Mouse (Mus musculus) midbrain, embryonic 14.5 days (tissue): ENCODE results near the gene Pigu. TPM values are rescaled to one million over a fixed set of nuclear protein-coding genes. Genes with fewer than 3 reads are reported as not detected.

ENCODE experiments used
- ATAC-seq: fragments of 200-750 bp; cut with Nextera tagmentation; 2 replicates; pipeline ENCODE4 v1.8.0; 2017; ENCODE audit warnings: moderate number of reproducible peaks, moderate library complexity; ENCODE audit not compliant: low FRiP score, low TSS enrichment
- DNase-seq: peaks from one replicate; pipeline ENCODE4 v3.0.0-alpha.2; 2015
- H3K27ac ChIP-seq: fragments of 300-500 bp; sonication (generic); replicated peaks from 2 replicates; pipeline ENCODE4 v1.5.1; 2014; ENCODE audit warnings: mild to moderate bottlenecking, low read depth, low read length, moderate library complexity
- H3K27me3 ChIP-seq: fragments of 300-500 bp; sonication (generic); 2 replicates; pipeline ENCODE4 v1.6.1; 2014; ENCODE audit warnings: low read length, control low read depth, mixed read lengths; ENCODE audit not compliant: control insufficient read depth, insufficient read depth
- H3K36me3 ChIP-seq: fragments of 300-500 bp; sonication (generic); 2 replicates; pipeline ENCODE4 v1.6.1; 2014; ENCODE audit warnings: low read length, control low read depth; ENCODE audit not compliant: control insufficient read depth, insufficient read depth
- H3K4me1 ChIP-seq: fragments of 300-500 bp; sonication (generic); 2 replicates; pipeline ENCODE4 v1.6.1; 2014; ENCODE audit warnings: mild to moderate bottlenecking, antibody characterized with exemption, low read length, control low read depth; ENCODE audit not compliant: control insufficient read depth, insufficient read depth
- H3K4me2 ChIP-seq: fragments of 300-500 bp; sonication (generic); 2 replicates; pipeline ENCODE4 v1.6.1; 2014; ENCODE audit warnings: mild to moderate bottlenecking, low read length, moderate library complexity
- H3K4me3 ChIP-seq: fragments of 300-500 bp; sonication (generic); replicated peaks from 2 replicates; pipeline ENCODE4 v1.5.1; 2014; ENCODE audit warnings: low read depth, low read length
- H3K9ac ChIP-seq: fragments of 300-500 bp; sonication (generic); replicated peaks from 2 replicates; pipeline ENCODE4 v1.6.1; 2014; ENCODE audit warnings: mild to moderate bottlenecking, low read length, moderate library complexity
- H3K9me3 ChIP-seq: fragments of 300-500 bp; sonication (generic); 2 replicates; pipeline ENCODE4 v1.6.1; 2016; ENCODE audit warnings: low read length, control low read depth, mixed read lengths; ENCODE audit not compliant: control insufficient read depth
- WGBS: fragments of 180-500 bp; shearing (Covaris S2); extraction: QIAGEN DNeasy Blood & Tissue Kit; methylation state at CpG from one replicate; pipeline ENCODE4 v1.1.7; 2014; 5-methylcytosine and 5-hydroxymethylcytosine counted together
- polyA plus RNA-seq: library from polyadenylated mRNA; unstranded; fragments of >200 nt; fragmentation: Nextera tagmentation; extraction: Ambion mirVana; gene quantifications from 2 replicates; pipeline ENCODE4 v1.2.1, GENCODE M21; 2014

The Pigu gene
- polyA plus RNA-seq: 63.5 and 65.8 TPM in 2 replicates

DNA sequence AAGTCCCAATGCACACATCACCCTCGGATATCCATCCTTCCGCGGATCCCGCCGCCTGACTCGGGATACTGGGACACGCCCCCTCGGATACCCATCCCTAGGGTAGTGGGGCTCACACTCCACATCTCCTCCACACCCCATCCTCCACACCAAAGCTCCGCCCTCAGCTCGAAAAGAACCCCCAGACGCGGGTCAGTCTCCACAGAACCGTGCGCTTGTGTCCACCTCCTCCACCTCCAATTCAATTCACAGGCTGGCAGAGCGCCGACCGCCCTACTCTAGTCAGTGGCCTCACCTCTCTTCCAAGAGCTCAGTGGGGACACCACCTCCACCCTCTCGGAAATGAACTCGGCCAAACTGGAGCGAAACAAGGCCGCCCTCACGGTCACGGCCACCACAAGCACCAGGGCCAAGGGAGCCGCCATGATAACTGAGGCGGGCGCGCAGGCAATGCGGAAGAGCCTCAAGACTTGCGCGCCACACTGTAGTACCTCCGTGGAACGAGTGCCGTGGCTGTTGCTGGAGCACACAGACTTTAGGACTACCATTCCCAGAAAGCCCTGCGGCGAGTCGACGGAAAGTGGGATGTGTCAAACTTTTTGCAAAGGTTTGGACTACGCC, at the start of gene Pigu:
Gene Pigu, minus strand, starts transcription at position 460 of the 621 bp plus-strand sequence.
- Histone ChIP-seq H3K9me3 (no peaks in the 10 kb centered on the region), H3K9ac (peak within 1 kb of the TSS; percentile 62), H3K4me2 (peak within 1 kb of the TSS; percentile 78), H3K36me3 (no peaks in the 10 kb centered on the region), H3K27ac (peak within 1 kb of the TSS; percentile 77), H3K4me1 (0 out of 2 replicates have a peak, but pooled peaks cover 8% of the 10 kb centered on the region), H3K4me3 (peak within 1 kb of the TSS; percentile 74), H3K27me3 (no peaks in the 10 kb centered on the region)
- under 1% methylated on average over 38 of the region's 38 CpGs for WGBS
- DNase-seq (peak; percentile 98), ATAC-seq (peak; percentile 99)

DNA sequence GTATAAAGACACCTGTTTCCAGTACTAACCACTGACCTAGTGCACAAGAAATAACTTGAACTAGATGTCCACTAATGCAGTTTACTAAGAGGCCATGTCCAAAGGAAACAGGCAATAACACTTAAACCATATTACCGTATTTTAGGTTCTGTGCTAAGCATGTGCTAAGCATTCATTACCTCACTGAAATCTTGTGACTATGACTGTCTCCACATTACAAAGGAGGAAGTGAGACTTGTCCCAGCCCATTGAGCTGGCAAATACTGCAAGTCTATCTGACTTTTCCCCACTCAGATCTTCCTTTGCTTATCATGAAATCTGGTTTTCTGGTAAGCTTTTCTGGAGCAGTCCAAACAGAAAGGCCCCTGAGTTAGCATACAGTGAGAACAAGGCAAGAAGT, 47.4 kb upstream of the Pigu start:
- peaks cover 69% of the 10 kb centered on the region for H3K36me3 ChIP-seq
- no peaks in the 10 kb centered on the region for H3K9me3 ChIP-seq
- no peaks in the 10 kb centered on the region for H3K27me3 ChIP-seq
- DNase-seq (no peak), ATAC-seq (no peak)
- no peak overlapping the region for H3K4me3 ChIP-seq
- H3K4me2 ChIP-seq: no peak overlapping the region
- 96% methylated on average over 1 of the region's 1 CpGs for WGBS
- no peak overlapping the region for H3K9ac ChIP-seq
- H3K4me1 ChIP-seq: no peaks in the 10 kb centered on the region
- no peak overlapping the region for H3K27ac ChIP-seq

DNA sequence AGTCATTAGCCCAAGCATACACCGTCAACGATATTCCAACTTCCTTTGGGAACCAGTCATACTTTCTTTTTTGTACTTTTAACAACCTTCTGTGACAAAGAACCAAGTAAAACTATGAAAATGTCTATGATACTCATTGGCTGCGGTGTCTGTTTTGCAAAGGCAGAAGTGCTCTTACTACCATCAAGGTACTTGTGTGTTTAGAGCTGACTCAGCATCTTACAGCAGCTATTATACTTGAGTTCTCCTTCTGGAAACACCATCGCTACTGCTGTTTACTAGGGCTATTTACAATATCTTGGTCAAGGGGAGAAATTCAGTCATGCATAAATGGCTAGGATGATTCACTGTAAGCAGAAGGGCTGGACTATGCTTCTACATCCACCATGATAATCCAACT, 44.7 kb upstream of the Pigu start:
- DNase-seq: no peak
- peaks cover 64% of the 10 kb centered on the region for H3K36me3 ChIP-seq
- H3K4me1 ChIP-seq: no peaks in the 10 kb centered on the region
- H3K4me2 ChIP-seq: no peak overlapping the region
- no peak overlapping the region for H3K4me3 ChIP-seq
- no peak overlapping the region for H3K27ac ChIP-seq
- H3K27me3 ChIP-seq: no peaks in the 10 kb centered on the region
- 97% methylated on average over 4 of the region's 4 CpGs for WGBS
- H3K9ac ChIP-seq: no peak overlapping the region
- no peak for ATAC-seq
- no peaks in the 10 kb centered on the region for H3K9me3 ChIP-seq

DNA sequence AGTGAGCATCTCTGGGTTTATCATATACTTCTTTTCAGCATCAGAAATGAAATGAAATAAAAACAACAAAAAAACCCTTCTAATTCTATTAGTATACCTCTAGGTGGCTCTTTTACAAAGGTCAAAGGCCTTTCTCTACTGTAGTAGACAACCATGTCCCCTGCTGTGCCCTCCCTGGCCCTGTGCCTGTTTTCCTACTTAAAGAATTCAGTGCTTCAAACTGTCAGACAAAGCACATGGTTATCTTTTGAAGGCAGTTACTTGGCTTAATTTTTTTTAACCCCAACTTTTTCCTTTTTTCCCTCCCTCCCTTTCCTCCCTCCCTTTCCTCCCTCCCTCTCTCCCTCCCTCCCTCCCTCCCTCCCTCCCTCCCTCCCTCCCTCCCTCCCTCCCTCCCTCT, 43.0 kb upstream of the Pigu start:
- H3K4me3 ChIP-seq: no peak overlapping the region
- no peaks in the 10 kb centered on the region for H3K4me1 ChIP-seq
- H3K9ac ChIP-seq: no peak overlapping the region
- H3K27me3 ChIP-seq: no peaks in the 10 kb centered on the region
- H3K9me3 ChIP-seq: no peaks in the 10 kb centered on the region
- DNase-seq (peak; percentile 9), ATAC-seq (no peak)
- no peak overlapping the region for H3K4me2 ChIP-seq
- peaks cover 61% of the 10 kb centered on the region for H3K36me3 ChIP-seq
- no peak overlapping the region for H3K27ac ChIP-seq

DNA sequence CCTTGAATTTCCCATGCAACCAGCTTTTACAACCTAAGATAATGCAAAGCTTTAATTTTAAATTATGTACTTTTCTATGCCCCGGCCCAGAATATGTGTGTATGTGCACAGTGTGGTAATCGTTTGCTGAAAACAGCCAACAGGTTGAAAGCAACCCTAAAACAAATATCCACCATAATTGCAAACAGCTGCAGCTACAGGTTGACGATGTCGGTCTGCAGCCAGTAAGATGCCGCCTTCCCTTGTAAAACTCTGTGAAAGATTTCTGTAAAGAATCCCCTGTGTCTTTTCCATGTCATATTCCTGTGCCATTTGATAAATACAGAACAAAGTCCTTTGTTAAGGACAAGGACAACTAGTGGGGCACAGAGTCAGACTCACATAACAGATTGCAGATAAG, 37.4 kb upstream of the Pigu start:
- Histone ChIP-seq H3K36me3 (peaks cover 61% of the 10 kb centered on the region), H3K27ac (no peak overlapping the region), H3K9ac (no peak overlapping the region), H3K9me3 (no peaks in the 10 kb centered on the region), H3K4me1 (no peaks in the 10 kb centered on the region), H3K27me3 (no peaks in the 10 kb centered on the region), H3K4me3 (no peak overlapping the region), H3K4me2 (no peak overlapping the region)
- 94% methylated on average over 5 of the region's 5 CpGs for WGBS
- no peak for DNase-seq
- no peak for ATAC-seq

DNA sequence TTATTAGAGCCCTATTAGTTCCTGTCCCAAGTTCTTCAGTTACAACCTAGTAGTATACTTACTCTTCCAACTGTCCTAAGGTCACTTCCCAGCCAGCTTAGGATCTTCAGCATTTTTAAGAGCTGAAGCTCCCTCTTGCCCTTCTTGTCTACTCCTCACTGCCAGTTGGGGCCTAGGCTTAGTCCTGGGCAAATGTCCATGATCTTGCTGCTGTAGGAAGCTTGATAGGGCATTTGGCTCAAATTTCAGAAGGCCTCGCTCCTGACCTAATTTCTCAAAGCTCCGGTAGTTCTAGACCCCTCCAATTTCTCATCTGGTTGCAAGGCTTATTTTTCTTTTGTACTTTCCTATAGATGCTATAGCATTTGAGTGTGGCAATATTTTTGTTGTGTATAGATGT, 31.3 kb upstream of the Pigu start:
- H3K4me2 ChIP-seq: no peak overlapping the region
- H3K36me3 ChIP-seq: peaks cover 63% of the 10 kb centered on the region
- WGBS: 94% methylated on average over 2 of the region's 2 CpGs

DNA sequence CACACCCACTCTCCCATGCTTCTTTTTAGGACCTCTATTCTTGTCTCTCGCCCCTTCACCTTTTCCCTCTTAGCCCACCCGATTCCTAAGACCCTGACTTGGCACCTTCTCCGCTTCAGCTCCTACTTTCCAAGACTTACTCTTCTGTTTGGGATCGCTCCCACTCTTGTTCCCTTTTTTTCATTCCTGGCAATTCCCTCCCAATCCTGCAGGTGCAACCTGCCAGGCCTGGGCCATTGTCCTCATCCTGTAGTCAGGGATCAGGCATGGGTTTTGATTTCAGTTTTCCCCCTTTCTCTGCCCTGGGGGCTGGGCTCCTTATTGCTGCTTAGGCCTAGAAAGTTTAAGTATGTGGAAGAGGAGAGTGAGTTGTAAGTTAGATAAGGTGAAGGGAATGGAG, 29.8 kb upstream of the Pigu start:
- H3K9me3 ChIP-seq: no peaks in the 10 kb centered on the region
- no peak for ATAC-seq
- peaks cover 43% of the 10 kb centered on the region for H3K4me1 ChIP-seq
- H3K36me3 ChIP-seq: peaks cover 63% of the 10 kb centered on the region
- no peak overlapping the region for H3K4me2 ChIP-seq
- no peak overlapping the region for H3K4me3 ChIP-seq
- no peak overlapping the region for H3K27ac ChIP-seq
- WGBS: 53% methylated on average over 4 of the region's 4 CpGs
- H3K27me3 ChIP-seq: no peaks in the 10 kb centered on the region
- no peak overlapping the region for H3K9ac ChIP-seq
- no peak for DNase-seq

More for the DNA sequence above, 31.3 kb upstream of the Pigu start:
- no peak for DNase-seq
- no peak overlapping the region for H3K9ac ChIP-seq
- peaks cover 32% of the 10 kb centered on the region for H3K4me1 ChIP-seq
- H3K27ac ChIP-seq: no peak overlapping the region
- no peaks in the 10 kb centered on the region for H3K27me3 ChIP-seq
- no peaks in the 10 kb centered on the region for H3K9me3 ChIP-seq
- no peak for ATAC-seq
- no peak overlapping the region for H3K4me3 ChIP-seq

DNA sequence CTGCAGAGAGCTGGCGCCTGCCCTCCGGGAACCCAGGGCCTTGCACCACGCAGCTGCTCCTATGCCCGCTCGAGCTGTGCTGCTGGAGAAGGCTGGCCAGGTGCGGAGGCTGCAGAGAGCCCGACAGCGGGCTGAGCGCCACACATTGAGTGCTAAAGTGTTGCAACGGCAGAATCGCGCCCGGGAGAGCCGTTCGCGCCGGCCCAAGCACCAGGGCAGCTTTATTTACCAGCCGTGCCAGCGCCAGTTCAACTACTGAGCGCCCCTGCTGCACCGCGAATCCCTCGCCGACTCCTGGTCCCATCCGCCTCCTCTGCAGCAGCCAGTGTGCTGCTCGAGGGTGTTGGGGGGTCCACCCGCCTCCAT, 29.3 kb upstream of the Pigu start:
- no peaks in the 10 kb centered on the region for H3K27me3 ChIP-seq
- H3K9ac ChIP-seq: peak overlapping the region; percentile 46; the same call in 1 of the 2 replicates
- H3K27ac ChIP-seq: no peak overlapping the region
- peak overlapping the region; percentile 66; the same call in 1 of the 2 replicates for H3K4me2 ChIP-seq
- no peaks in the 10 kb centered on the region for H3K9me3 ChIP-seq
- no peak for ATAC-seq
- peaks cover 62% of the 10 kb centered on the region for H3K36me3 ChIP-seq
- H3K4me1 ChIP-seq: peaks cover 43% of the 10 kb centered on the region
- H3K4me3 ChIP-seq: no peak overlapping the region
- WGBS: 15% methylated on average over 27 of the region's 27 CpGs
- peak; percentile 37 for DNase-seq

DNA sequence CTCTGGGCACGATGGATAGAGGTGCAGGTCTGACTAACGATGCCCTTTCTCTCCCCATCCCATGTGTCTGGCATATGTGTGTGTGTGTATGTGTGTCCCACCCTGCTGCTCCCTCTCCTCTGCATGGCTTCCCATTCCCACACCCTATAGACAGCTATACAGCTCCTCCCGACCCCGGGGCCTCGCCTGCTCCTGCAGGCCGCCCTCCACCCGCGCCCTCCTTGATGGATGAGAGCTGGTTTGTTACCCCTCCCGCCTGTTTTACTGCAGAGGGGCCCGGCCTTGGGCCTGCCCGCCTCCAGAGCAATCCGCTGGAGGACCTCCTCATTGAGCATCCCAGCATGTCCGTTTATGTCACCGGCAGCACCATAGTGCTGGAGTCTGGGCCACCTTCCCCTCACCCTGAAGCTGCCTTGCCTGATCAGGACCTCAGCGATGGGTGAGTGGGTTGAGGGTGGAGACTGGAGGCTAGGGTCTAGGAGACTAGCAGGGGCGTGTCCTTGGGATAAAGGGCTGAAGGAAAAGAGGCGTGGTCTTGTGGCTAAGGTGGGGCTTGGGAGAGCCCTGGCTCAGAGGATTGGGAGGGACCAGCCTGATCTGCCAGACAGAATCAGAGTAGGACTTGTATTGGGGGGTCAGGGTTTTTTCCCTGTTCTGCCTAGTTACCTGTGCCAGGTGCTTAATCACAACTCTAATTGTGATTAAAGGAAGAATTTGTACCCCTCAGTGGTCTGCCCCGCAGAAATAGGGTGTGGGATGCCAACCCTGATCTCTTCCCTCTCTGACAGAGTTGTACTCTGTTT, 28.7 kb upstream of the Pigu start:
- DNase-seq: peak; percentile 19
- Histone ChIP-seq H3K27me3 (no peaks in the 10 kb centered on the region), H3K9ac (peak overlapping the region; percentile 46; the same call in 1 of the 2 replicates), H3K9me3 (no peaks in the 10 kb centered on the region), H3K4me2 (peak overlapping the region; percentile 66), H3K27ac (no peak overlapping the region), H3K4me1 (peaks cover 43% of the 10 kb centered on the region), H3K36me3 (peaks cover 56% of the 10 kb centered on the region), H3K4me3 (no peak overlapping the region; the same call in 1 of the 2 replicates)
- ATAC-seq: no peak
- 52% methylated on average over 18 of the region's 18 CpGs for WGBS
